Mouse (Mus musculus) olfactory bulb, adult 2 months (tissue): ENCODE data around the gene Gpr87.

Experiments
- CTCF ChIP-seq: fragments of 200-500 bp; IDR thresholded peaks from 2 replicates; pipeline ENCODE4 v1.5.1; 2012; ENCODE audit warnings: low read depth, mild to moderate bottlenecking, low read length, moderate library complexity; ENCODE audit not compliant: insufficient read depth
- POLR2A ChIP-seq: fragments of 200-500 bp; IDR thresholded peaks from 2 replicates; pipeline ENCODE4 v1.6.1; 2012; ENCODE audit warnings: mild to moderate bottlenecking, low read depth, low read length, moderate library complexity; ENCODE audit not compliant: insufficient read depth

- no peak for TF ChIP-seq CTCF
- TF ChIP-seq POLR2A = no peak
These were observed 44.3 kb downstream of the Gpr87 start for GRCm38 (mm10) chr3:59150624-59151023.
